Mouse (Mus musculus): ENCODE measurements around the gene Rnd1.

DNA sequence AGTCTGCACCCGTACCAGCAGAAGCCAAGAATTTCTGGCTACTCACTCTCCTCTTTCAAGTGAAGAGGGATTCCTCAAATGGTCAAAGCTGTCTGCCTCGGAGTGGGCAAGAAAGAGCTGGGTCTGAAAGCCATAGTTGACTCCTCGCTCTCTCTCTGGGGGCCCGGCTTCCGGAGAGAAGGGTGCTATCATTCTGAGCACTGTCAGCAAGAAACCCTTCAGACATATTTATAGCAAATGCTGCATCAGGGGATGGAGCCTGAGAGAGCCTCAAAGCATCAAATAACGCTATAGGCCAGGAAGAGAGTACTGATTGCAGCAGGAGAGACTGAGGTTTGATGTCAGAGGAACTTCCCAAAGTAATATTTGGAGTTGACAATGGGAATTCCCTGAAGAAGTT lies 47.8 kb downstream of the Rnd1 start:
- no peak for TF ChIP-seq CTCF (IDR thresholded peaks at IDR 0.05; ENCODE audit: low read depth)
- TF ChIP-seq EP300 (IDR thresholded peaks at IDR 0.05; ENCODE audit: low read depth) = no peak

All from heart, postnatal 0 days (tissue).